Mouse (Mus musculus) thymus, postnatal 25 days (tissue): ENCODE data around the gene Ttc24.

Source experiments
- DNase-seq: peaks from one replicate; pipeline ENCODE4 v3.0.0; 2022

Ttc24 gene

DNA sequence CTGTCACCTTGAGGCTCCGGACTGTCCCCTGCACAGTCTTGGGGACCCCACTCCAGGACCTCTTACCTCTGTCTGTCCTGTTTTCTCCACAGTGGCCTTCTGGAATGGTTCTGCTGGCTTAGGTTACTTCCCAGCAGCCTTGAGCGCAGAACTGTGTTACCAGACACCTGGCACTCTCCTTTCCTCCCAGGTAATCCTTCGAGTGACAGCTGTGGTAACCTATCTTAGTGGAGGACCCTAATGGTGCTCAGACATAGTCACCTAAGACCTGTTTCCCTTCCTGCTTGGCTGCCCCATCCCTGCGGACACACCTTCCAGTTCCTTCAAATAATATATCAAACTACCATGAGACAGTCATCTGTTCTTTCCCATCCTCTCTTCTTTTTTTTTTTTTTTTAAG lies at the start of gene Ttc24:
TSS of gene Ttc24 (minus strand) at position 101 of the 400 bp plus-strand sequence.
- DNase-seq: no peak

DNA sequence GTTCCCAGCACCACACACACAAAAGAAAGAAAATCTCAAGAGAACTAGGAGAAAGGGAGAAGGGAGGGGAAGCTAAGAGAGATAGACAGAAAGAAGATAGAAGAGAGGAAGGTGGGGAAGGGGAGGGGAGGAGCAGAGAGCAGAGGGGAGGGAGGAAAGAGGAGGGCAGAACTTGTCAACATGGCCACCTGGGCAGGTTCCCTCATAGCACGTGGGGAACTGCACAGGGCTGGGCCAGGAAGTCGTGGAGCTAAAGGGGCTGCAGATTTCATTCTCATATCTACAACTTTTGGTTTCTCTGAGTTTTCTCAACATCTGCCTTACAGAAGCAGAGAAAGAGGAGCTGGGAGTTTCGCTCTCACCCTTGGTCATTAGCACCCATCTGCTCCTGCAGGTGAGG lies 49.5 kb upstream of the Ttc24 start:
- DNase-seq: peak; percentile 25

DNA sequence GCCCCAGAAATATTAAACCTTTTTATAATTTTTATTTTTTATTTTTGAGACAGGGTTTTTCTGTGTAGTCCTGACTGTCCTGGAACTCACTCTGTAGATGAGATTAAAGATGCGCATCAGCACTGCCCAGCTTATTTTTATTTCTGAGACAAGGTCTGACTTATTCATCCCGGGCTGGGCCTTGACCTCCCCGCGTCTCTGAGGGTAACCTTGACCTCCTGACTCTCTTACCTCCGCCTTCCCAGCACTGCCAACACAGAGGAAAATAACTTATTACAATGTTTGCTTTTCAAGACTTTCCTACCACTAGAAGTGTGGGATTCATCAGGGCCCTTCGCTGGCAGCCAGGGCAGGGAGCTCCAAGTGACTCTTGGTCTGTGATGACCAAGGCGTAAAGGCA lies 48.1 kb upstream of the Ttc24 start:
- DNase-seq: no peak

GRCm38 (mm10) chr3:88125195-88125594 lies 47.1 kb upstream of the Ttc24 start:
- DNase-seq: no peak

DNA sequence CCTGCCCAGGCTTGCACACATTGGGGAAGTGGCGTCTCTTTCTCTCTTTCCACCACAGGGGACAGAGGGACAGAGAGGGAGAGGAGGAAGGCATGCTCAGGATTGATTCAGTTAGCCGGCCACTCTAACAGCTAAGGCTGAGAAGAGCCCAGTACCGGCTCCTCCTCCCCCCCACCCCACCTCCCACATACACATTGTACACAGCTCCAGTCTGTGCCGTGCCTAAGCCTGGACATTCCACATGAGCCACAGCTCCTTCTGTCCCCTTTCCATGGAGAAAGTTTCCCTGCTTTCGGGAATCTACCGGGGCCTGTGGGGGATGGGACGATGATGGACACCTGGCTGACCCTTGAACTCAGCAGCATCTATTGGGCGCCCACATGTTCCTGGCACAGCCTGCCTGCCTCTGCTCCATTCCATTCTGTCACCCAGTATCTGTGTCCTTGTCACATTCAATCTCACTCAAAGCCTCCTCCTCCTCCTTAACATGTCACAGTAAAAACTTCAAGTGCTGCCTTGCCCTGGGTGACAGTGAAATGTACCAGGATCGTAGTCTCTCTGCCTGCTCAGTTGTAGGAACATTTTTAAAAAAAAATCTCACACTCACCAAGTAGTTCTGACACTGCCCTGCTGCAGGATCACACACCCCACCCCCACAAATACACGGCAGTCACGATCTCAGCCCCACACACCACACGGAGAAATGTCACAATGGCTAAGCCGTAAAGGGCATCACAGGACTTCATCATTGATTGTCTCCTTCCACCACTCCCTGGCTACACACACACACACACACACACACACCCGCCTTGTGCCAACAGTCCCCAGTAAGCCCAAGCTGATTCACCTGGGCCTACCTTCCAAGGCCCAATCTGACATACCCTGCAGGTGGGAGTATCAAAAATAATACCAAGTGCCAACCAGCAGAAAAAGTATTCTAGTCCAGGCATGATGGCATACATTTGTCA lies 43.3 kb upstream of the Ttc24 start:
- no peak for DNase-seq

DNA sequence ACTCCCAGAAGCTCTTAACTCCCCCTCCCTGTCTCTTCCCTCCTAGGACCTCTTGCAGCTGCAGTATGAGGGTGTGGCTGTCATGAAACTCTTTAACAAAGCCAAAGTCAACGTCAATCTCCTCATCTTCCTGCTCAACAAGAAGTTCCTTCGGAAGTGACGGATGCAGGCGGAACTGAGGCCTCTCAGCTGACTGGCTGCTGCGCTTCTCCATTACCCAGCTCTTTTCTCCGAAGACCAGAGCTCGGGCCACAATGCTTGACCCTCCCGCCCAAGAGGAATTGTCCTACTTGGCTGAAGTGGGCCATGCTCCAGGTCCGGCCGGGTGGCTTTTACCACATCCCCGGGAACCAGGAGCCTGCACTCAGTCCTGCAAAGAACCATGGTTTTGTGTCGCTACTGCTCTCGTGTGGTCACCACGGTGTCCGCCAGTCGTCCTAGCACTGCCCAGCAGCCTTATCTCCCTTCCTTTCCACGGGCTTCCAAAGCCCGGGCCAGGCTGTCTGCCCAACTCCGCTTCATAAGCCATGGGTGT lies 42.1 kb upstream of the Ttc24 start:
- DNase-seq: no peak

- DNase-seq: no peak
These were observed 36.3 kb upstream of the Ttc24 start for GRCm38 (mm10) chr3:88114396-88114795.

DNA sequence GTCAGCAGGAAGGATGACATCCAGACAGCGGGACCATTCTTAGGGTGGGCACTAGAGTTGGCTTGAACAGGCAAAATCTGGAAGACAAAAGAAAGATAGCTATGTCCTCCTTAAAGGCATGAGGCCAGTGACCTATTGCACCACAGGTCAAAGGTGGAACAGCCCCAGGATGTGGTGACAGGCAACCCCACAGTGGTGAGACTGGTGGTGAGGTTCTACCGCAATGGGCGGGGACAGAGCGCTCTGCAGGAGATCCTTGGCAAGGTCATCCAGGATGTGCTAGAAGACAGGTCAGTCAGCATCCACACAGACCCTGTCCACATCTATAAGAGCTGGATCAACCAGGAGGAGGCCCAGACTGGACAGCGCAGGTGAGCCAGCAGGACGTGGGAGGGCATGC lies 31.0 kb upstream of the Ttc24 start:
- DNase-seq: no peak

GRCm38 (mm10) chr3:88106126-88106525 lies 28.0 kb upstream of the Ttc24 start:
- no peak for DNase-seq

- no peak for DNase-seq
These were observed 24.5 kb upstream of the Ttc24 start for GRCm38 (mm10) chr3:88102611-88103010.

- DNase-seq: no peak
These were observed 24.1 kb upstream of the Ttc24 start for GRCm38 (mm10) chr3:88102196-88102595.

- no peak for DNase-seq
These were observed 23.6 kb upstream of the Ttc24 start for GRCm38 (mm10) chr3:88101736-88102135.

- no peak for DNase-seq
These were observed 22.1 kb upstream of the Ttc24 start for GRCm38 (mm10) chr3:88100251-88100650.

GRCm38 (mm10) chr3:88097666-88098065 lies 19.6 kb upstream of the Ttc24 start:
- DNase-seq: no peak

DNA sequence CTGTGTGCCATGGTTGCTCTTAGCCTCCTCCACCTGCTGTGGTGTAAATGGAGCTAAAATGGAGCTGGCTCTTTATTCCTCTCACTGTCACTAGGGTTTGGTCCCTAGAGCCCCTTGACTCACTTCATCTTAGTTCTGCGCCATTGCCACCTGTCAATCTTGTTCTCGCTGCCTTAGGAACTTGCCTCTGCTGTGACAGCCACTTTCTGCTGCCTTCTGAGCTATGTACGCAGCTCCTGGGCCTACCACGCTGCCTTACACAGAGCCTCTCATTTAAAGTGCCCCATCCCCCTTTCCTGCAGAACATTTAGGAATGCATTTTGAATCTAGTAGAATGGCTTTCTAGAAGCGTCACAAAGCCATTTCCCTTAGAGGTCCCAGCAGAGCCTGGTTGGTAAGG lies 16.0 kb upstream of the Ttc24 start:
- DNase-seq: no peak

- DNase-seq: no peak
These were observed 12.5 kb upstream of the Ttc24 start for GRCm38 (mm10) chr3:88090616-88091015.

GRCm38 (mm10) chr3:88090106-88090505 lies 12.0 kb upstream of the Ttc24 start:
- no peak for DNase-seq

DNA sequence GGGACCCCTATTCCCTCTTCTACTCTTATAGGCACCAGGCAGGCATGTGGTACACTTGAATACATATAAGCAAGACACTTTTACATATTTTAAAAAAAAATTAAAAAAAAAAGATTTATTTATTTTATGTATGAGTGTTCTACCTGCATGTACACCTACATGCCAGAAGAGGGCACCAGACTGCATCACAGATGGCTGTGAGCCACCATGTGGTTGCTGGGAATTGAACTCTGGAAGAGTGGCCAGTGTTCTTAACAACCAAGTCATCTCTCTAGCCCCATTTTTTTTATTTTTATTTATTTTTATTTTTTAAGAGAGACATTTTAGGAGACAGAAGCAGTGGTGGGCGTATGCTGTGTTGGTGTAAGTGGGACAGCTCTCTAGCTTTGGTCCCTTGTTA lies 9.6 kb upstream of the Ttc24 start:
- DNase-seq: peak; percentile 35

DNA sequence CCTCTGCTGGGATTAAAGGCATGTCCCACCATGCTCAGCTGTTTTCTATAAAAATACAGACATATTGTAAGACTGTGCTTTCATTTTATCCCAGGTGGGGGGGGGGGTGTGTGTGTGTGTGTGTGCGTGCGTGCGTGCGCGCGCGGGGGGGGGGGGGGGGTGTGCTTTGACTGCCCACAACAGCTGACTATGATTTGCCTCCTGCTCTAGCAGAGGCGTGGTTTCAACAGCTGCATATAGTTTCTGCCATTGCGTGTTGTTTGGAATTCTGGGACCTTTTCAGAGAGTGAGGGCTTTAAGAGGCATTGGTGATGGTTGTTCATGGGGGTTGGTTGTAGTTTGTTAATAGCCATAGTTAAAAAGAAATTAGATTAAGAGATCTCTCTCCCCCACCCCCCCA lies 7.4 kb upstream of the Ttc24 start:
- no peak for DNase-seq

GRCm38 (mm10) chr3:88084001-88084400 lies 5.9 kb upstream of the Ttc24 start:
- DNase-seq: no peak

- no peak for DNase-seq
These were observed 4.6 kb upstream of the Ttc24 start for GRCm38 (mm10) chr3:88082663-88083062.

DNA sequence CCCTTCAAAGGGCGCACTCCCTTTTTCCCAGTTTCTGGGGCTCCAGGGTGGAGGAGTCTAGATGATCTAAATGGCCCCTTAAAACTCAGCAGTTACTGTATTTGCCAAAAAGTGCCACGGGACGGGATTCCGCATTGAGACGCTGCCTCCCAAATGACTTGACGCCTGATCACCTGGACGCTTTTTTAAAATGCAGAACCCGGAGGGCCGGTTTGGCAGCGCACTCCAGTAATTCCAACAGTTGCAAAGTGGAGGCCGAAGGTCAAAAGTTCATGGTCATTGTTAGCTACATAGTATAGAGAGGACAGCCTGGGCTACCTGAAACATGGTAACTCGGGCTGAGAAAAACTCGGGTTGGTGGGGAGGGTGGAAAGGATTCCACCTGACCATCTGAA lies 4.1 kb upstream of the Ttc24 start:
- DNase-seq: no peak

GRCm38 (mm10) chr3:88081345-88082223 lies 3.5 kb upstream of the Ttc24 start, which contains the start of gene Iqgap3:
Iqgap3 (plus strand) TSS chr3:88081971.
- DNase-seq: peak; percentile 79
